Mouse (Mus musculus): ENCODE results near the gene 1500011B03Rik. TPM values are rescaled to one million over a fixed set of nuclear protein-coding genes. Genes with fewer than 3 reads are reported as not detected.

The 1500011B03Rik gene
- polyA plus RNA-seq, 1 experiment = 53.8 TPM

GRCm38 (mm10) chr5:114805436-114806350, 17.6 kb downstream of the 1500011B03Rik start:
- Histone ChIP-seq H3K4me3 (ENCODE audit: control insufficient read depth, insufficient read depth, low read length) (peak overlapping the region; percentile 33), H3K36me3 (ENCODE audit: control insufficient read depth, insufficient read depth, low read length) (peaks cover 36% of the 10 kb centered on the region), H3K27ac (ENCODE audit: control insufficient read depth, insufficient read depth, low read length) (peak overlapping the region; percentile 85), H3K27me3 (ENCODE audit: control insufficient read depth, insufficient read depth, low read length) (no peaks in the 10 kb centered on the region), H3K4me1 (replicated peaks; ENCODE audit: control insufficient read depth, insufficient read depth, low read length) (peaks cover 16% of the 10 kb centered on the region)
- no peak for TF ChIP-seq CTCF (IDR thresholded peaks at IDR 0.05; ENCODE audit: borderline replicate concordance, control insufficient read depth, extremely low read depth, insufficient read depth, low read length, poor library complexity)
- no peak for TF ChIP-seq POLR2A (IDR thresholded peaks at IDR 0.05; ENCODE audit: control insufficient read depth, extremely low read depth, insufficient read depth, low read length, poor library complexity)
- DNase-seq = peak; percentile 29
- 20% methylated on average over 15 of the region's 15 CpGs for WGBS

- TF ChIP-seq POLR2A (IDR thresholded peaks at IDR 0.05; ENCODE audit: control insufficient read depth, extremely low read depth, insufficient read depth, low read length, poor library complexity) = no peak
- TF ChIP-seq CTCF (IDR thresholded peaks at IDR 0.05; ENCODE audit: borderline replicate concordance, control insufficient read depth, extremely low read depth, insufficient read depth, low read length, poor library complexity) = no peak
- WGBS = 74% methylated on average over 3 of the region's 3 CpGs
Observed at GRCm38 (mm10) chr5:114804958-114805357, 18.3 kb downstream of the 1500011B03Rik start.

GRCm38 (mm10) chr5:114804335-114804734, 18.9 kb downstream of the 1500011B03Rik start:
- peaks cover 16% of the 10 kb centered on the region for H3K4me1 ChIP-seq (replicated peaks; ENCODE audit: control insufficient read depth, insufficient read depth, low read length)
- peaks cover 50% of the 10 kb centered on the region for H3K36me3 ChIP-seq (ENCODE audit: control insufficient read depth, insufficient read depth, low read length)
- H3K27ac ChIP-seq (ENCODE audit: control insufficient read depth, insufficient read depth, low read length) = no peak overlapping the region
- 95% methylated on average over 13 of the region's 13 CpGs for WGBS
- no peaks in the 10 kb centered on the region for H3K27me3 ChIP-seq (ENCODE audit: control insufficient read depth, insufficient read depth, low read length)
- DNase-seq = no peak
- H3K4me3 ChIP-seq (ENCODE audit: control insufficient read depth, insufficient read depth, low read length) = no peak overlapping the region
- TF ChIP-seq POLR2A (IDR thresholded peaks at IDR 0.05; ENCODE audit: control insufficient read depth, extremely low read depth, insufficient read depth, low read length, poor library complexity) (no peak), CTCF (IDR thresholded peaks at IDR 0.05; ENCODE audit: borderline replicate concordance, control insufficient read depth, extremely low read depth, insufficient read depth, low read length, poor library complexity) (no peak)

More at GRCm38 (mm10) chr5:114804958-114805357, 18.3 kb downstream of the 1500011B03Rik start:
- Histone ChIP-seq H3K27me3 (ENCODE audit: control insufficient read depth, insufficient read depth, low read length) (no peaks in the 10 kb centered on the region), H3K4me3 (ENCODE audit: control insufficient read depth, insufficient read depth, low read length) (no peak overlapping the region), H3K4me1 (replicated peaks; ENCODE audit: control insufficient read depth, insufficient read depth, low read length) (peaks cover 16% of the 10 kb centered on the region), H3K27ac (ENCODE audit: control insufficient read depth, insufficient read depth, low read length) (no peak overlapping the region), H3K36me3 (ENCODE audit: control insufficient read depth, insufficient read depth, low read length) (peaks cover 43% of the 10 kb centered on the region)
- peak; percentile 27 for DNase-seq

GRCm38 (mm10) chr5:114803231-114803630, 20.0 kb downstream of the 1500011B03Rik start:
- H3K4me1 ChIP-seq (replicated peaks; ENCODE audit: control insufficient read depth, insufficient read depth, low read length) = peaks cover 16% of the 10 kb centered on the region
- H3K4me3 ChIP-seq (ENCODE audit: control insufficient read depth, insufficient read depth, low read length) = no peak overlapping the region
- no peaks in the 10 kb centered on the region for H3K27me3 ChIP-seq (ENCODE audit: control insufficient read depth, insufficient read depth, low read length)
- H3K27ac ChIP-seq (ENCODE audit: control insufficient read depth, insufficient read depth, low read length) = no peak overlapping the region
- TF ChIP-seq CTCF (IDR thresholded peaks at IDR 0.05; ENCODE audit: borderline replicate concordance, control insufficient read depth, extremely low read depth, insufficient read depth, low read length, poor library complexity) (no peak), POLR2A (IDR thresholded peaks at IDR 0.05; ENCODE audit: control insufficient read depth, extremely low read depth, insufficient read depth, low read length, poor library complexity) (no peak)
- no peak for DNase-seq
- peaks cover 59% of the 10 kb centered on the region for H3K36me3 ChIP-seq (ENCODE audit: control insufficient read depth, insufficient read depth, low read length)
- WGBS = 94% methylated on average over 13 of the region's 13 CpGs

DNA sequence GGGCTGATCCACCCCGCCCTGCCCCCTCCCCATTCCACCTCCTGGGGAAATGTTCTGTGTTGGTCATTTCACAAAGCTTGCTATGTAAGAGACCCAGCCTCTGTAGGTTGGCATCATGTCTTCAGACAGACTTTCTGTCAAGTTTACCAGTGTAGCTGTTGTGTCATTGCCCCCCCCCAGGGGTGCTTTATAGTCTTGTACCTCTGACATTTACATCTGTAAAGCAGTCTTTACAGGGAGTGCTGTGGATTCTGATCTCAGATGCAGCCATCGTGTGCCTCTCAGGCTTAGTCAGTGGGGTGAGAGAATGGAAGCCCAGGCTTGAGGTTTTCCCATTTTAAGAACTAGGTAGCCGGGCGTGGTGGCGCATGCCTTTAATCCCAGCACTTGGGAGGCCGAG, 21.4 kb downstream of the 1500011B03Rik start:
- Histone ChIP-seq H3K27me3 (ENCODE audit: control insufficient read depth, insufficient read depth, low read length) (no peaks in the 10 kb centered on the region), H3K4me1 (replicated peaks; ENCODE audit: control insufficient read depth, insufficient read depth, low read length) (peaks cover 16% of the 10 kb centered on the region), H3K36me3 (ENCODE audit: control insufficient read depth, insufficient read depth, low read length) (peaks cover 71% of the 10 kb centered on the region), H3K4me3 (ENCODE audit: control insufficient read depth, insufficient read depth, low read length) (no peak overlapping the region), H3K27ac (ENCODE audit: control insufficient read depth, insufficient read depth, low read length) (no peak overlapping the region)
- DNase-seq = no peak
- 98% methylated on average over 6 of the region's 6 CpGs for WGBS
- TF ChIP-seq CTCF (IDR thresholded peaks at IDR 0.05; ENCODE audit: borderline replicate concordance, control insufficient read depth, extremely low read depth, insufficient read depth, low read length, poor library complexity) = no peak
- TF ChIP-seq POLR2A (IDR thresholded peaks at IDR 0.05; ENCODE audit: control insufficient read depth, extremely low read depth, insufficient read depth, low read length, poor library complexity) = no peak

- no peak for TF ChIP-seq POLR2A (IDR thresholded peaks at IDR 0.05; ENCODE audit: control insufficient read depth, extremely low read depth, insufficient read depth, low read length, poor library complexity)
- TF ChIP-seq CTCF (IDR thresholded peaks at IDR 0.05; ENCODE audit: borderline replicate concordance, control insufficient read depth, extremely low read depth, insufficient read depth, low read length, poor library complexity) = no peak
- Histone ChIP-seq H3K4me3 (ENCODE audit: control insufficient read depth, insufficient read depth, low read length) (no peak overlapping the region), H3K27me3 (ENCODE audit: control insufficient read depth, insufficient read depth, low read length) (no peaks in the 10 kb centered on the region), H3K4me1 (replicated peaks; ENCODE audit: control insufficient read depth, insufficient read depth, low read length) (peaks cover 10% of the 10 kb centered on the region), H3K36me3 (ENCODE audit: control insufficient read depth, insufficient read depth, low read length) (peaks cover 77% of the 10 kb centered on the region), H3K27ac (ENCODE audit: control insufficient read depth, insufficient read depth, low read length) (no peak overlapping the region)
- WGBS = 68% methylated on average over 8 of the region's 8 CpGs
- DNase-seq = peak; percentile 26
Observed at GRCm38 (mm10) chr5:114801049-114801448, 22.2 kb downstream of the 1500011B03Rik start.
